Mouse (Mus musculus) stomach, embryonic 15.5 days (tissue): Measurements from ENCODE around the gene Inafm1. TPM values are rescaled to one million over a fixed set of nuclear protein-coding genes. Genes with fewer than 3 reads are reported as not detected.
"Not testable (repeated sequence)": the region's sequence is repeated elsewhere in the genome, so short reads cannot be mapped to it uniquely, and the experiment has no call there.

Experiments used
- ATAC-seq: fragments of 200-750 bp; cut with Nextera tagmentation; 2 replicates; pipeline ENCODE4 v1.8.0; 2017; ENCODE audit warnings: low read depth, moderate number of reproducible peaks, moderate TSS enrichment; ENCODE audit not compliant: insufficient read depth, low FRiP score
- H3K27ac ChIP-seq: fragments of 300-500 bp; sonication (generic); 2 replicates; pipeline ENCODE4 v1.5.1; 2015; ENCODE audit warnings: mild to moderate bottlenecking, inconsistent platforms
- H3K27me3 ChIP-seq: fragments of 300-500 bp; sonication (generic); replicated peaks from 2 replicates; pipeline ENCODE4 v1.6.1; 2015; ENCODE audit warnings: inconsistent platforms
- H3K36me3 ChIP-seq: fragments of 300-500 bp; sonication (generic); 2 replicates; pipeline ENCODE4 v1.6.1; 2015; ENCODE audit warnings: inconsistent platforms
- H3K4me1 ChIP-seq: fragments of 300-500 bp; sonication (generic); 2 replicates; pipeline ENCODE4 v1.6.1; 2015; ENCODE audit warnings: inconsistent platforms
- H3K4me2 ChIP-seq: fragments of 300-500 bp; sonication (generic); 2 replicates; pipeline ENCODE4 v1.6.1; 2015; ENCODE audit warnings: mild to moderate bottlenecking, inconsistent platforms
- H3K4me3 ChIP-seq: fragments of 300-500 bp; sonication (generic); replicated peaks from 2 replicates; pipeline ENCODE4 v1.5.1; 2015; ENCODE audit warnings: inconsistent platforms
- H3K9ac ChIP-seq: fragments of 300-500 bp; sonication (generic); 2 replicates; pipeline ENCODE4 v1.6.1; 2015; ENCODE audit warnings: inconsistent platforms
- H3K9me3 ChIP-seq: fragments of 300-500 bp; sonication (generic); 2 replicates; pipeline ENCODE4 v1.6.1; 2016; ENCODE audit warnings: inconsistent platforms
- WGBS: fragments of 180-500 bp; shearing (Covaris S2); methylation state at CpG from one replicate; pipeline ENCODE4 v1.1.7; 2015; 5-methylcytosine and 5-hydroxymethylcytosine counted together
- polyA plus RNA-seq: library from polyadenylated mRNA; unstranded; fragments of >200 nt; fragmentation: Nextera tagmentation; extraction: Ambion mirVana; gene quantifications from 2 replicates; pipeline ENCODE4 v1.2.1, GENCODE M21; 2015

The Inafm1 gene
- polyA plus RNA-seq, 1 experiment from 2014 or later, result 20.5 TPM

- H3K4me3 ChIP-seq, result no peak overlapping the region
- H3K9me3 ChIP-seq, result no peaks in the 10 kb centered on the region
- ATAC-seq, result no peak
- no peak overlapping the region for H3K27ac ChIP-seq
- H3K4me2 ChIP-seq, result no peak overlapping the region
- H3K36me3 ChIP-seq, result peaks cover 48% of the 10 kb centered on the region
- H3K27me3 ChIP-seq, result no peaks in the 10 kb centered on the region
- WGBS, result 89% methylated on average over 11 of the region's 11 CpGs
- peaks cover 11% of the 10 kb centered on the region for H3K4me1 ChIP-seq
- H3K9ac ChIP-seq, result no peak overlapping the region
Measured at GRCm38 (mm10) chr7:16280721-16281120, 7.3 kb upstream of the Inafm1 start.

DNA sequence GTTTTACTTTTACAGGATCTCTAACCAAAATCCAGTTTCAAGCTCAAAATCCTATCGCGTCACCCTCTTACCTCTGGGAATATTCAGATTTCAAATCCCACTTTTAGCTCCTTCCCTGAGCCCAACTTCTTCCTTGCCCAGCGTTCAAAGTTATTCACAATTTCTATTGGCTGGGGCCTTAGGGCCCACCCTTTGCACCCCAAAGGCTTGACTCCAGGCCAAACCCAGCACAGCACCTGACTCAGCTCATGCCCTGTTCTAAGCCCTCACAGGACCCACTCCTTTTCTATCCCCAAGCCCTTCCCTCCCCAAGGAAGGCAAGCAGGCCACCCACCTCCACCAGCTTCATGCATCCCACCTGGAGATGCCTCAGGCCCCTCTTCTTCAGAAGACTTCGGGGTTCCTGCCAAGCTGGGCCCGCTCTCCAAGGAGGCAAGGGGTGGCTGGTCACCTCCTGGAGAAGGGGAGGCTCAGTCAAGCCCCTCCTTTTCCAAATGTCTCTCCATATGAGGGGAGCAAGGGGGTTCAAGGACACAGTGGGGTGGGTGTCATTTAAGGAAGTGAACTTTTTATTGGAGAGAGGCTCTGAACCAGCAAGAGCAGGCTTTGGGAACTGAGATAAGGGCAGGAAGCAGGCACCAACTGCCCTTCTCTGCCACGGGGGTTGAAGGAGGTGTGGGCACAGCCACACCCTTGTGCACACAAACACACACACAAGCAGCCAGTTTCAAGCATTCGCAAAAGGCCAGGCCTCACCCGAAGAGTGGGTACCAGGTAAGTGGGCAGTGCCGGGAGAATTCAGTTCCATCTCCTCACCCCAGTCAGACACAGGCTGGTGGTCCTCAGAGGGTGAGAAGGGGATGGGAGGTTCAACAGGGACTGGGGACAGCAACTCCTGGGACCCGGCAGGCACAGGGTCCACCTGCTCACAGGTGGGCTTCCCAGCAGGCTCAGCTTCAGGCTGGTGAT lies 1.8 kb upstream of the Inafm1 start:
- H3K4me1 ChIP-seq, result peaks cover 23% of the 10 kb centered on the region
- no peaks in the 10 kb centered on the region for H3K9me3 ChIP-seq
- no peak overlapping the region for H3K27ac ChIP-seq
- ATAC-seq, result no peak
- H3K27me3 ChIP-seq, result no peaks in the 10 kb centered on the region
- peak overlapping the region; percentile 94 for H3K4me2 ChIP-seq
- no peak overlapping the region for H3K4me3 ChIP-seq
- H3K36me3 ChIP-seq, result peaks cover 22% of the 10 kb centered on the region; the same call in 1 of the 2 replicates
- no peak overlapping the region for H3K9ac ChIP-seq
- 75% methylated on average over 10 of the region's 10 CpGs for WGBS

- Histone ChIP-seq H3K27ac (peak overlapping the region; percentile 98), H3K9ac (peak overlapping the region; percentile 16; the same call in 1 of the 2 replicates), H3K4me2 (peak overlapping the region; percentile 94), H3K4me1 (peaks cover 23% of the 10 kb centered on the region), H3K4me3 (peak overlapping the region; percentile 76), H3K36me3 (peaks cover 22% of the 10 kb centered on the region; the same call in 1 of the 2 replicates), H3K27me3 (no peaks in the 10 kb centered on the region), H3K9me3 (no peaks in the 10 kb centered on the region)
- peak; percentile 77 for ATAC-seq
- under 1% methylated on average over 18 of the region's 18 CpGs for WGBS
Measured at GRCm38 (mm10) chr7:16273766-16274140, 336 bp upstream of the Inafm1 start.

GRCm38 (mm10) chr7:16272681-16273080 lies 736 bp downstream of the Inafm1 start:
- under 1% methylated on average over 43 of the region's 46 CpGs for WGBS
- peak overlapping the region; percentile 76 for H3K4me3 ChIP-seq
- no peaks in the 10 kb centered on the region for H3K9me3 ChIP-seq
- H3K4me2 ChIP-seq, result peak overlapping the region; percentile 94
- H3K27ac ChIP-seq, result peak overlapping the region; percentile 98
- ATAC-seq, result peak; percentile 82
- H3K9ac ChIP-seq, result peak overlapping the region; percentile 63
- H3K4me1 ChIP-seq, result peaks cover 23% of the 10 kb centered on the region
- H3K27me3 ChIP-seq, result no peaks in the 10 kb centered on the region
- H3K36me3 ChIP-seq, result peaks cover 14% of the 10 kb centered on the region; the same call in 1 of the 2 replicates

DNA sequence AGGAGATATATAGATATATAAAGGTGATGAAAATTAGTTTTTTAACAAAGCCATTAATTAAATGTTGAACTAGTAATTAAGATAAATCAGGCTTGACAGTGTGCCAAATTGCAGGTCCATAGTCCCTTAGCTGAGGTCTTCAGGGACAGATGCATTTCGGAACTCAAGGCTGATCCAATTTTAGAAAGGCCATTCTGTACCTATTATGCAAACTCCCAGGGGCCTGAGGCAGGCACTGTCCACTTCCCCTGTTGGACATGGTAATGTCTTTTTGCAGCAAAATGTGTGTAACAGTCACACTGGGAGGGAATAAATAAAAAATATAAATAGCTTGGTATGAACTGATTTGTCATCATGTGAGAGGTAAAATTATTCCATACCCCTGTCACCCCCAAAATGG lies 2.3 kb downstream of the Inafm1 start:
- no peak overlapping the region for H3K27ac ChIP-seq

GRCm38 (mm10) chr7:16266593-16266992 lies 6.8 kb downstream of the Inafm1 start:
- not testable (repeated sequence) for H3K4me2 ChIP-seq, ATAC-seq, H3K36me3 ChIP-seq, H3K9ac ChIP-seq, H3K4me3 ChIP-seq, H3K9me3 ChIP-seq, H3K4me1 ChIP-seq, H3K27ac ChIP-seq, H3K27me3 ChIP-seq
- 76% methylated on average over 7 of the region's 7 CpGs for WGBS

More for the DNA sequence above, 2.3 kb downstream of the Inafm1 start:
- Histone ChIP-seq H3K4me3 (no peak overlapping the region), H3K9ac (no peak overlapping the region), H3K4me1 (peaks cover 23% of the 10 kb centered on the region), H3K4me2 (no peak overlapping the region), H3K9me3 (no peaks in the 10 kb centered on the region), H3K36me3 (peaks cover 7% of the 10 kb centered on the region; the same call in 1 of the 2 replicates), H3K27me3 (no peaks in the 10 kb centered on the region)
- WGBS, result 80% methylated on average over 1 of the region's 1 CpGs
- no peak for ATAC-seq

GRCm38 (mm10) chr7:16265856-16266255 lies 7.6 kb downstream of the Inafm1 start:
- 86% methylated on average over 11 of the region's 11 CpGs for WGBS
- no peak for ATAC-seq

DNA sequence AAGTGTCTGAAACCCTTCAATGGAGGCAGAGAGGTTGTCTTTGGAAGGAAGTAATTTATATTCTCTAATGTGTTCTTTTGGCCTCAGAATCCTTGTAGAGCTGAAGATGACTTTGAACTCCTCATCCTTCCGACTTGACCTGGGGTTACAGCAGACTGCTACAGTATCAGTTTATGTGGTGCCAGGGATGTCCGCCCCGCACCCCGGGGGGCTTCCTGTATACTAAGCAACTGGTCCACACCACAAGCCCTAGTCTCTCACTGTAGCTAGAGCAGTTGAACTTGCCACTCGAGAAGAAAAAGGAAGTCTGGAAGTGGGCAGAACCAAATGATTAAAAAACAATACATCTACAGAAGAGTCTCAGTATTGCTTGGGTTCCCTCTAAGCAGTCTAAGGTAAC lies 9.6 kb downstream of the Inafm1 start:
- H3K9ac ChIP-seq, result no peak overlapping the region
- H3K4me2 ChIP-seq, result no peak overlapping the region
- H3K4me1 ChIP-seq, result no peaks in the 10 kb centered on the region
- H3K36me3 ChIP-seq, result no peaks in the 10 kb centered on the region
- 76% methylated on average over 5 of the region's 5 CpGs for WGBS
- no peak for ATAC-seq
- no peak overlapping the region for H3K4me3 ChIP-seq
- H3K27me3 ChIP-seq, result no peaks in the 10 kb centered on the region
- H3K9me3 ChIP-seq, result no peaks in the 10 kb centered on the region
- no peak overlapping the region for H3K27ac ChIP-seq

More at GRCm38 (mm10) chr7:16265856-16266255, 7.6 kb downstream of the Inafm1 start:
- Histone ChIP-seq H3K4me2 (no peak overlapping the region), H3K36me3 (no peaks in the 10 kb centered on the region), H3K27ac (no peak overlapping the region), H3K9ac (no peak overlapping the region), H3K4me3 (no peak overlapping the region), H3K4me1 (no peaks in the 10 kb centered on the region), H3K9me3 (no peaks in the 10 kb centered on the region), H3K27me3 (no peaks in the 10 kb centered on the region)

DNA sequence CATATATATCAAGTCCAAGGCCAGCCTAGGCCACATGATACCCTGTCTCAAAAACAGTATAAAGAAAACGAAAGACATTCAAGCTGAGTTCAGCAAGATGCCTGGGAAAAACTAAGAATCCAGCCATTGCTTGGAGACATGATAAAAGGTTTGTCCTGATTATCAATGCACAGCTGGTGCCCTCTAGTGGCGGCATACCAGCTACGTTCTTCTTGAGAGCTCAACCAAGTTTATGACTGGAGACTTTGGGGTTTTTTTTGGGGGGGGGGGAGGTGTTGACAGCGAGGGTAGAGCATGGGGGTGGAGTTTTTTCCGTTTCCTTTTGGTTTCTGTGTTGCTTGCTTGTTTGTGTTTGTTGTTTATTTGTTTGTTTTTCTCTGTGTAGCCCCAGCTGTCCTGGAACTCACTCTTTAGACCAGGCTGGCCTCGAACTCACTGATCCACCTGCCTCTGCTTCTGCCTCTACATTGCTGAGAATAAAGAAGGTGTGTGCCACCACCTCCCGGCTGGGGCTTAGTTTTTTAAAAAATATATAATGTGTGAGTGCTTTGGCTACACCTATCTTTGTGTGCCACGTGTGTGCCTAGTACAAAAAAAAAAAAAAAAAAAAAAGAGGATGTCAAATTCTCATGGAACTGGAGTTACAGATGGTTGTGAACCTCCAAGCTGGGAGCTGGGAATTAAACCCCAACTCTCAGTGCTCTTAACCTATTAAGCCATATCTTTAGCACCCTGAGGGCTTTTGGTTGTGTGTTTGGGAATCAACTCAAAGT lies 10.2 kb downstream of the Inafm1 start:
- ATAC-seq, result no peak
- H3K9ac ChIP-seq, result no peak overlapping the region
- no peaks in the 10 kb centered on the region for H3K9me3 ChIP-seq
- no peak overlapping the region for H3K27ac ChIP-seq
- WGBS, result 29% methylated on average over 8 of the region's 8 CpGs
- H3K4me3 ChIP-seq, result no peak overlapping the region
- no peak overlapping the region for H3K4me2 ChIP-seq
- H3K27me3 ChIP-seq, result no peaks in the 10 kb centered on the region
- H3K36me3 ChIP-seq, result no peaks in the 10 kb centered on the region
- H3K4me1 ChIP-seq, result no peaks in the 10 kb centered on the region

DNA sequence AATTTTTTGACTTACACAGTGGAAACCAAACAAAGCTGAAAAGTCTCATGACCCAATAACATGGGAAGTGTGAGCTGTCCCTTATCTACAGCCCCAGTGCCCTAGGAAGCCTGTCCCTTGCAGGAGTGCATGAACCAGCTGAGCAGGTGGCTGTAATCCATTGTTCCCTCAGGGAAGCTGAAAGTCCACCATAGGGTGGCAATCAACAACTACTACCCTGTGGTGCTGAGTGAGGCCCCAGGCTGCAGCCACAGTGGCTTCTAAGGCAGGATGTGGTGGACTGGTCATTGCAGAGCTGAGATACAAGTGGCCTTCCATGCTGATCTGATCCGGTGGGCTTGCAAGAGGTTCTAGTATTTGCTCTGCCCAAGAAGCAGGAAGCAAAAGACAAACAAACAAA lies 12.3 kb downstream of the Inafm1 start:
- Histone ChIP-seq H3K9me3 (no peaks in the 10 kb centered on the region), H3K9ac (no peak overlapping the region), H3K4me3 (no peak overlapping the region), H3K4me2 (no peak overlapping the region), H3K27ac (no peak overlapping the region), H3K27me3 (no peaks in the 10 kb centered on the region), H3K36me3 (no peaks in the 10 kb centered on the region), H3K4me1 (no peaks in the 10 kb centered on the region)
- ATAC-seq, result no peak
- 44% methylated on average over 1 of the region's 1 CpGs for WGBS

- H3K4me2 ChIP-seq, result no peak within 1 kb of the TSS
- ATAC-seq, result no peak
- H3K4me3 ChIP-seq, result no peak within 1 kb of the TSS
- no peaks in the 10 kb centered on the region for H3K27me3 ChIP-seq
- WGBS, result 77% methylated on average over 5 of the region's 5 CpGs
- H3K36me3 ChIP-seq, result no peaks in the 10 kb centered on the region
- no peaks in the 10 kb centered on the region for H3K9me3 ChIP-seq
- no peaks in the 10 kb centered on the region for H3K4me1 ChIP-seq
- H3K9ac ChIP-seq, result no peak within 1 kb of the TSS
- H3K27ac ChIP-seq, result no peak within 1 kb of the TSS
Measured at GRCm38 (mm10) chr7:16259110-16259590, 14.3 kb downstream of the Inafm1 start, which contains the start of gene C5ar1. TSS of gene C5ar1 (minus strand) at chr7:16259540.
